Mouse (Mus musculus) cerebellum, adult 2 months (tissue): Measurements from ENCODE around the gene Krtap1-4.
"Not testable (repeated sequence)": the region's sequence is repeated elsewhere in the genome, so short reads cannot be mapped to it uniquely, and the experiment has no call there.

Source experiments
- CTCF ChIP-seq: fragments of 200-500 bp; IDR thresholded peaks from 2 replicates; pipeline ENCODE4 v1.5.1; 2011; ENCODE audit warnings: low read depth, mild to moderate bottlenecking, control low read depth, low read length, moderate library complexity, borderline replicate concordance; ENCODE audit not compliant: insufficient read depth
- POLR2A ChIP-seq: fragments of 200-500 bp; IDR thresholded peaks from 2 replicates; pipeline ENCODE4 v1.6.1; 2011; ENCODE audit warnings: low read length, control low read depth, borderline replicate concordance; ENCODE audit not compliant: insufficient read depth

- TF ChIP-seq CTCF, POLR2A: not testable (repeated sequence)
Measured at GRCm38 (mm10) chr11:99603208-99603607, 19.8 kb upstream of the Krtap1-4 start, which contains the start of gene Gm11938.
